Mouse (Mus musculus): ENCODE measurements around the gene Il5.

DNA sequence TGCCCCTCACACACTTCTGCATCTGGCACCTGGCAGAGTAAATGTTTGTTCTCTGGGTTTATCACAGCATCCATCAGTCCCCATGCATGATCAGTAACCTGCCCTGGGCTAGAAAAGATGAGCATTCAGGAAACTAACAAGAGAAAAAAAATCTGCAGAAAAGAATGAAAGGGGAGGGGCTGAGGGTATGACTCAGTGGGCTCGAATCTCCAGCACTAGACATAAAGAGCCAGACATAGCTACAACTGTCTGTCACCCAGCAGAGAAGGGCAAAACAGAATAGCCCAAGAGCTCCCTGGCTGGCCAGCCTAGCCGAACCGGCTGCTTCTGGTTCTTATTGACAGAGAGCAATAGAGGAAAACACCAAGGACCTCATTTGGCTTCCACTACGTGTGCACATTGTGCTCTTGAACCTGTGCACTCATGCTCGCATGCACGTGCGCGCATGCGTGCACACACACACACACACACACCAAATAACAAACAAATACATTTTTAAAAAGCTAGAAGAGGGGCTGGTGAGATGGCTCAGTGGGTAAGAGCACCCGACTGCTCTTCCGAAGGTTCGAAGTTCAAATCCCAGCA lies 34.5 kb downstream of the Il5 start:
- TF ChIP-seq CTCF (IDR thresholded peaks at IDR 0.05; ENCODE audit: extremely low read depth, insufficient read depth, insufficient read length, insufficient replicate concordance) (no peak), POLR2A (IDR thresholded peaks at IDR 0.05; ENCODE audit: low read depth, low read length) (no peak)
